Mouse (Mus musculus): ENCODE measurements around the gene Pyurf.

Gene Pyurf

GRCm38 (mm10) chr6:57691467-57692261 is at the start of gene Pyurf:
Gene Pyurf, minus strand, starts transcription at chr6:57692078.
- DNase-seq: peak; percentile 91

DNA sequence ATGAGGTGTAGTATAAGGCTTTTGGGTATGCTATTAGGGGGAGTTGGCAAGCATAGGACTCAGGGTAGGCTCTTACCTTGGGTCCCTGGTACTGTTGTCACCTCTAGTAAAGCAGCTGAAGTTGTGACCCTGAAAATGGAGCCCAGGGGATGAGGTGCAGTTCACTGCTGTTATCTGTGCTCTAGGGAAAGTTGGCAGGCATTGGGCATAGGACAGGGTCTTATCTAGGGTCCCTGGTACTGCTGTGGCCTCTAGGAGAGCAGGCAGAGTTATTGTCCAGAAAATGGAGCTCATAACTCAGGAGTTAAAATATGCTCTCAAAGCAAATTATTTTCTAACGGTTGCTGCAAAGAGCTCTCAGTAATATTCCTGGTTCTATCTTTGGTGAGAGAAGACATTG is 29.5 kb upstream of the Pyurf start:
- DNase-seq: no peak

- peak; percentile 8 for DNase-seq
Observed at GRCm38 (mm10) chr6:57711726-57712125, 19.8 kb upstream of the Pyurf start.

DNA sequence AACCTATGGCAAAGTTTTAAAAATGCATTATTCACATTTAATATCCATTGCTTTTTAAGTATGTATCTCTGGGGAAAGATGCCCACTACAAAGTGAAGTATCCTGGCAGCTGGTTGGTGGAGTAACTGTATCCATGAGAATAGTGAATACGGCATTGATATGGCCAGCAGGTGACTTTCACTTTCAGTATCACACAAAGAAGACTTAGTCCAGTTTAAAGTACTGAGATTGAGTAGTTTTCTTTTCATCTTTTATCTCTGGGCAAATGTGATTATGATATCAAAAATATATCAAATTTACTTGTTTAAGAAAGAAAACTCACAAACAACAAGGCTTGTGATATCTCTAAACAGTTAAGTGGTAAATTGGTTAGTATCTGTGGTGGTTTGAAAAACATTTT is 14.8 kb upstream of the Pyurf start:
- no peak for DNase-seq

- peak; percentile 34 for DNase-seq
Observed at GRCm38 (mm10) chr6:57703703-57704102, 11.8 kb upstream of the Pyurf start.

- peak; percentile 97 for DNase-seq
Observed at GRCm38 (mm10) chr6:57702743-57703499, 11.0 kb upstream of the Pyurf start.

DNA sequence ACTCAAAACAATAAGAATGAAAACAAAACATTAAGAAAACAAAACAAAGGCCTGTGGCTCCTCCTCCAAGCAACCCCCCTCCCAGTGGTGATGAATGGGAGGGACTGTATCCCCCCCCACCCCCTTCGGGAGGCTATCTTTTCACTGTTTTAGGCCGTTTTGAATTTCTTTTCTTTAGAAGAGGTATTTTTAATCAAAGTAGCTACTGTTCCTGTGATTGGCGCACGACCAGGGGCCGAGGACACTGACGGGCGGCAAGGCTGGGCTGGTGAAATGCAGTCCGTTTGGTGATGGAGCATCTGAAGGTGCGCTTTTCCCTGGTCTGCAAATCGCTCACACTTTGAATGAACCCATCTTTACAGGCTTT is 10.5 kb upstream of the Pyurf start, which contains the start of gene Lancl2:
Gene Lancl2, plus strand, starts transcription at position 165 of the 367 bp plus-strand sequence.
- DNase-seq: no peak

DNA sequence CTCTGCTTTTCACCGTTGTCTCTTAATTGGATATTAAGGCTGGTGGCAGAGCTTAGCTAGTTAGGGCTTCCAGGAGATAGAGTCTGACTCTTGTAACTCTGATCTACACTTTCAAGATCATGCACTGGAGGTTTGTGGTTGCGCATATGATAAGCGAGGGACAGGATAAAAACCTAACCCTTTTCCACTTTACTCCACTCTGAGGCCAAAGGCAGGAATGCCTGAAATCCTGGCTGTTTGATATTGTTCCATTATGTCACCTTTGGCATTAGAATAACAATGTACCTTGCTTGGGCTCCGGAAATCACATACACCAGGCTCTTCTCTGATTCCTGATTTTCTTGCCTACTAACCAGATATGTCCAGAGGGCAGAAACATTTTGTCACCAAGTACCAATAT is 9.8 kb upstream of the Pyurf start:
- DNase-seq: no peak

DNA sequence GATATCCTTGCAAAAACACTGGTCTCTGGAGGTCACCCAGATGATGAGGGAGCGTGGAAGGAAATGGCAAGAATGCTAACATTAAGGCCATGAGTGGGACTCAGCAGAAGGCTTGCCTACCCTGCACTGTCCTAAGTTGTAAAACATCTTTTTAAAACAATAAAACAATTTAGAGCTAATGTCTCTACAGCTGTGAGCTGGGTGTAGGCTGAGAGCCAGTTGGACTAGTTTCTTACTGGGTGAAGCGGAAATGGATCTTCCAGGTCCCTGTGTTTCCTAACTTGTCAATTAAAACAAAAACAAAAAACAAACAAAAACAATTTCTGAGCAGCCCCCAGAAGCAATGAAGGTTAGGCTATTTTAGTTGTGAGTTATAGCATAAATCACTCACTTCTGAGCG is 1.2 kb upstream of the Pyurf start:
- DNase-seq: no peak

DNA sequence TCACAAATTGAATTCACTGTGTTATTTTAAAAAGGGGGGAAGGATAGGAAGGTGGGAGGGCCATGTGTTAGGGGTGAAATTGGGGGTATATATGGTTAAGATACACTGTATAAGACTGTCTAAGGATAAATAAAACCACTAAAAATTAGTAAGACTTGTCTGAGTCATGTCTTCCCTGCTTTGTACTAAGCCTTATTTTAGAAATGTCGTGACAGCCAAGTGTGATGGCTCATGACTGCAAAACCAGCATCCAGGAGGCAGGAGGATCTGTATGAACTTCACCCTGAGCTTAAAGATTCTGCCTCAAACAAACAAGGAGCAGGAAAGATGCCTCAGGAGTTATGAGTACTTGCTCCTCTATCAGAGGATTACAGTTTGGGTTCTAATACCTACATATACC is 7.7 kb downstream of the Pyurf start:
- DNase-seq: no peak

DNA sequence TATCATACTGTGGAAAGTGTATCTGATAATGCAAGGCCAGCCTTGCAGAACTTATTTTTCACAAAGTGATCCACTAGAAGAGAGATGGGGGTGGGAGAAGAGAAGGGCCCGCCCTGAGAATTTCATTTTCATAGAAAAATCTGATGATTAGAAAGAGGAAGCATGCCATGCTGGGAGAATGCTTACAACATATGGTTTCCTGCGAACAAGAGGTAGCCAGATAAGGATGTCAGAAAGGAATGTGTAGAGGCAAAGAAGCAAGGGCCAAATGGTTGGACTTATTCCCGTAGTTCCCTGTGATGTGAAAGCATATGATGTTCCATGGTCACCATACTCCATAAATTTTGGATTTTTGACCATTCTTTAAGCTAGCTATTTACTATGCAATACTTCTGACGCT is 30.6 kb downstream of the Pyurf start:
- no peak for DNase-seq

- DNase-seq: no peak
Observed at GRCm38 (mm10) chr6:57647256-57647655, 44.6 kb downstream of the Pyurf start.

GRCm38 (mm10) chr6:57641789-57642188 is 50.1 kb downstream of the Pyurf start:
- peak; percentile 63 for DNase-seq

- DNase-seq: no peak
Observed at GRCm38 (mm10) chr6:57639531-57639930, 52.3 kb downstream of the Pyurf start.

All from retina, postnatal 1 day (tissue).